Mouse (Mus musculus) liver, embryonic 15.5 days (tissue): ENCODE data around the gene Ube2j1. TPM values are rescaled to one million over a fixed set of nuclear protein-coding genes. Genes with fewer than 3 reads are reported as not detected.
A peak's percentile ranks its signal among the peaks of the same experiment; 100 is the strongest.

Source experiments
- ATAC-seq: fragments of 200-750 bp; cut with Nextera tagmentation; 2 replicates; pipeline ENCODE4 v1.8.0; 2017; ENCODE audit warnings: moderate number of reproducible peaks, mild to moderate bottlenecking, moderate library complexity; ENCODE audit not compliant: insufficient read depth
- H3K27ac ChIP-seq: fragments of 300-500 bp; sonication (generic); replicated peaks from 2 replicates; pipeline ENCODE4 v1.5.1; 2015; ENCODE audit warnings: mild to moderate bottlenecking, inconsistent platforms
- H3K27me3 ChIP-seq: fragments of 300-500 bp; sonication (generic); 2 replicates; pipeline ENCODE4 v1.6.1; 2015; ENCODE audit warnings: mild to moderate bottlenecking, inconsistent platforms
- H3K36me3 ChIP-seq: fragments of 300-500 bp; sonication (generic); replicated peaks from 2 replicates; pipeline ENCODE4 v1.6.1; 2015; ENCODE audit warnings: moderate library complexity, mild to moderate bottlenecking, inconsistent platforms
- H3K4me1 ChIP-seq: fragments of 300-500 bp; sonication (generic); replicated peaks from 2 replicates; pipeline ENCODE4 v1.6.1; 2015; ENCODE audit warnings: inconsistent platforms
- H3K4me2 ChIP-seq: fragments of 300-500 bp; sonication (generic); 2 replicates; pipeline ENCODE4 v1.6.1; 2015; ENCODE audit warnings: moderate library complexity, mild to moderate bottlenecking, inconsistent platforms
- H3K4me3 ChIP-seq: fragments of 300-500 bp; sonication (generic); replicated peaks from 2 replicates; pipeline ENCODE4 v1.5.1; 2015; ENCODE audit warnings: mild to moderate bottlenecking, inconsistent platforms
- H3K9ac ChIP-seq: fragments of 300-500 bp; sonication (generic); 2 replicates; pipeline ENCODE4 v1.6.1; 2015; ENCODE audit warnings: moderate library complexity, mild to moderate bottlenecking, inconsistent platforms
- H3K9me3 ChIP-seq: fragments of 300-500 bp; sonication (generic); replicated peaks from 2 replicates; pipeline ENCODE4 v1.6.1; 2016; ENCODE audit warnings: inconsistent platforms
- WGBS: fragments of 180-500 bp; shearing (Covaris S2); methylation state at CpG from one replicate; pipeline ENCODE4 v1.1.7; 2015; ENCODE audit warnings: mixed read lengths; ENCODE audit not compliant: insufficient replicate concordance; 5-methylcytosine and 5-hydroxymethylcytosine counted together
- polyA plus RNA-seq: library from polyadenylated mRNA; unstranded; fragments of >200 nt; fragmentation: Nextera tagmentation; extraction: Ambion mirVana; gene quantifications from 2 replicates; pipeline ENCODE4 v1.2.1, GENCODE M21; 2015

Ube2j1 gene
- 25.0 and 30.2 TPM in 2 replicates for polyA plus RNA-seq

- under 1% methylated on average over 117 of the region's 123 CpGs for WGBS
- Histone ChIP-seq H3K4me1 (peaks cover 38% of the 10 kb centered on the region), H3K36me3 (peaks cover 11% of the 10 kb centered on the region), H3K4me3 (peak within 1 kb of the TSS; percentile 83), H3K27ac (peak within 1 kb of the TSS; percentile 91), H3K27me3 (peaks cover 18% of the 10 kb centered on the region), H3K9me3 (no peaks in the 10 kb centered on the region), H3K9ac (peak within 1 kb of the TSS; percentile 94), H3K4me2 (peak within 1 kb of the TSS; percentile 91)
- ATAC-seq = peak; percentile 100
Measured at GRCm38 (mm10) chr4:33031195-33031960, at the start of gene Ube2j1. Ube2j1 (plus strand) TSS chr4:33031416.

GRCm38 (mm10) chr4:32981617-32982016 lies 49.6 kb upstream of the Ube2j1 start:
- H3K4me1 ChIP-seq = peaks cover 59% of the 10 kb centered on the region
- H3K4me2 ChIP-seq = peak overlapping the region; percentile 97
- peak overlapping the region; percentile 14; the same call in 1 of the 2 replicates for H3K4me3 ChIP-seq
- no peak overlapping the region for H3K27ac ChIP-seq
- WGBS = 5% methylated on average over 5 of the region's 5 CpGs
- H3K9me3 ChIP-seq = no peaks in the 10 kb centered on the region
- no peak overlapping the region for H3K9ac ChIP-seq
- no peaks in the 10 kb centered on the region; the same call in 1 of the 2 replicates for H3K36me3 ChIP-seq
- peak; percentile 19; the same call in 1 of the 2 replicates for ATAC-seq
- peaks cover 77% of the 10 kb centered on the region for H3K27me3 ChIP-seq

- Histone ChIP-seq H3K4me3 (peak overlapping the region; percentile 67), H3K4me1 (peaks cover 64% of the 10 kb centered on the region), H3K9ac (0 out of 2 replicates have a peak overlapping the region, but pooled peaks have one; percentile 61), H3K27me3 (peaks cover 77% of the 10 kb centered on the region), H3K36me3 (no peaks in the 10 kb centered on the region; the same call in 1 of the 2 replicates), H3K4me2 (peak overlapping the region; percentile 97), H3K9me3 (no peaks in the 10 kb centered on the region), H3K27ac (no peak overlapping the region)
- no peak for ATAC-seq
- WGBS = 6% methylated on average over 15 of the region's 15 CpGs
Measured at GRCm38 (mm10) chr4:32982041-32982715, 49.0 kb upstream of the Ube2j1 start.

GRCm38 (mm10) chr4:32982716-32983175 lies 48.5 kb upstream of the Ube2j1 start, which contains the start of gene Rragd:
Rragd (plus strand) TSS chr4:32983037.
- Histone ChIP-seq H3K9ac (peak within 1 kb of the TSS; percentile 61), H3K9me3 (no peaks in the 10 kb centered on the region), H3K4me1 (peaks cover 69% of the 10 kb centered on the region), H3K4me2 (peak within 1 kb of the TSS; percentile 97), H3K4me3 (peak within 1 kb of the TSS; percentile 67), H3K27me3 (peaks cover 77% of the 10 kb centered on the region), H3K27ac (peak within 1 kb of the TSS; percentile 29; the same call in 1 of the 2 replicates), H3K36me3 (no peaks in the 10 kb centered on the region; the same call in 1 of the 2 replicates)
- 1% methylated on average over 18 of the region's 18 CpGs for WGBS
- ATAC-seq = no peak

GRCm38 (mm10) chr4:32983176-32984155 lies 47.8 kb upstream of the Ube2j1 start:
- ATAC-seq = no peak
- peaks cover 77% of the 10 kb centered on the region for H3K27me3 ChIP-seq
- peak overlapping the region; percentile 29; the same call in 1 of the 2 replicates for H3K27ac ChIP-seq

GRCm38 (mm10) chr4:32984242-32984641 lies 47.0 kb upstream of the Ube2j1 start:
- peak overlapping the region; percentile 97 for H3K4me2 ChIP-seq
- H3K9ac ChIP-seq = peak overlapping the region; percentile 61
- H3K9me3 ChIP-seq = no peaks in the 10 kb centered on the region
- H3K27me3 ChIP-seq = peaks cover 75% of the 10 kb centered on the region
- H3K4me3 ChIP-seq = peak overlapping the region; percentile 67
- ATAC-seq = no peak
- H3K36me3 ChIP-seq = no peaks in the 10 kb centered on the region; the same call in 1 of the 2 replicates
- H3K4me1 ChIP-seq = peaks cover 76% of the 10 kb centered on the region
- 3% methylated on average over 13 of the region's 13 CpGs for WGBS
- H3K27ac ChIP-seq = peak overlapping the region; percentile 29; the same call in 1 of the 2 replicates

More at GRCm38 (mm10) chr4:32983176-32984155, 47.8 kb upstream of the Ube2j1 start:
- peaks cover 75% of the 10 kb centered on the region for H3K4me1 ChIP-seq
- peak overlapping the region; percentile 97 for H3K4me2 ChIP-seq
- H3K9ac ChIP-seq = peak overlapping the region; percentile 61
- WGBS = under 1% methylated on average over 84 of the region's 94 CpGs
- H3K9me3 ChIP-seq = no peaks in the 10 kb centered on the region
- H3K36me3 ChIP-seq = no peaks in the 10 kb centered on the region; the same call in 1 of the 2 replicates
- H3K4me3 ChIP-seq = peak overlapping the region; percentile 67

GRCm38 (mm10) chr4:32984801-32985675 lies 46.2 kb upstream of the Ube2j1 start:
- H3K9ac ChIP-seq = peak overlapping the region; percentile 61; the same call in 1 of the 2 replicates

GRCm38 (mm10) chr4:32985684-32986083 lies 45.5 kb upstream of the Ube2j1 start:
- no peaks in the 10 kb centered on the region; the same call in 1 of the 2 replicates for H3K36me3 ChIP-seq
- H3K9me3 ChIP-seq = no peaks in the 10 kb centered on the region
- peaks cover 79% of the 10 kb centered on the region for H3K4me1 ChIP-seq
- no peak for ATAC-seq
- WGBS = 20% methylated on average over 3 of the region's 3 CpGs
- H3K4me3 ChIP-seq = peak overlapping the region; percentile 67
- H3K9ac ChIP-seq = peak overlapping the region; percentile 51
- peak overlapping the region; percentile 92 for H3K27ac ChIP-seq
- H3K27me3 ChIP-seq = peaks cover 63% of the 10 kb centered on the region
- peak overlapping the region; percentile 97 for H3K4me2 ChIP-seq

More at GRCm38 (mm10) chr4:32984801-32985675, 46.2 kb upstream of the Ube2j1 start:
- no peaks in the 10 kb centered on the region for H3K9me3 ChIP-seq
- ATAC-seq = no peak
- H3K36me3 ChIP-seq = no peaks in the 10 kb centered on the region; the same call in 1 of the 2 replicates
- peak overlapping the region; percentile 97 for H3K4me2 ChIP-seq
- H3K27ac ChIP-seq = no peak overlapping the region
- H3K4me3 ChIP-seq = peak overlapping the region; percentile 67
- WGBS = 30% methylated on average over 13 of the region's 13 CpGs
- peaks cover 70% of the 10 kb centered on the region for H3K27me3 ChIP-seq
- peaks cover 79% of the 10 kb centered on the region for H3K4me1 ChIP-seq

- 21% methylated on average over 3 of the region's 3 CpGs for WGBS
- Histone ChIP-seq H3K27ac (peak overlapping the region; percentile 92), H3K9ac (no peak overlapping the region), H3K4me1 (peaks cover 68% of the 10 kb centered on the region), H3K36me3 (no peaks in the 10 kb centered on the region; the same call in 1 of the 2 replicates), H3K27me3 (peaks cover 63% of the 10 kb centered on the region), H3K4me3 (peak overlapping the region; percentile 67), H3K9me3 (no peaks in the 10 kb centered on the region), H3K4me2 (peak overlapping the region; percentile 97)
- peak; percentile 96 for ATAC-seq
Measured at GRCm38 (mm10) chr4:32987006-32987405, 44.2 kb upstream of the Ube2j1 start.
